Mouse (Mus musculus) layer of hippocampus, postnatal 14 days (tissue): ENCODE data around the gene Gcm2. TPM values are rescaled to one million over a fixed set of nuclear protein-coding genes. Genes with fewer than 3 reads are reported as not detected.

Experiments used
- DNase-seq, 2 experiments: peaks; one replicate each; pipeline ENCODE4 v3.0.0; 2021 to 2022; ENCODE audit warnings: low spot score in 2 of 2, mixed read lengths in 1 of 2
- total RNA-seq, 2 experiments: library from RNA; stranded (reverse); gene quantifications; 2 replicates each; pipeline ENCODE4 v1.2.3; 2021

Gene Gcm2
- total RNA-seq, 2 experiments from 2014 or later = not detected

DNA sequence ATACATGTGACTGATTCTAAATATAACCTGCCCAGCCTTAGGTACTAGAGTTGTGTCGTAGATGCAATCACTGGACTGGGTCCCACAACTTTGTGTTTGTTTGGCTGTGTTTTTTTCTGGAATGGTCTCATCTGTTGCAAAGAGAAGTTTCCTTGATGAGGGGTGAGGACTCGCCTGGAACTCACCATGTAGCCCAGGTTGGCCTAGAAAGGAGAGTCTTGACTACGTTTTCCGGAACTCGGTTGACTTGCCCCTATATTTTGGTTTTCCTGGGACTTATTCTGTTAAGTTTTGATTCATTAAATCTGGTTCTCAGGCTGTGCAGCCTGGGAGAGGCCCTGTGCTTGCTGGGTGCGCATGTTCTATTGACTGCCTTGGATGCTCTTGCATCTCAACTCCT, 30.1 kb downstream of the Gcm2 start:
- DNase-seq = no peak

- DNase-seq = no peak
Observed at GRCm38 (mm10) chr13:41079859-41080258, 31.0 kb downstream of the Gcm2 start.

- DNase-seq = peak; percentile 41
Observed at GRCm38 (mm10) chr13:41079421-41079780, 31.4 kb downstream of the Gcm2 start, which contains the start of gene Mak. Gene Mak, minus strand, starts transcription at chr13:41079706.

- DNase-seq = no peak
Observed at GRCm38 (mm10) chr13:41078690-41079420, 32.0 kb downstream of the Gcm2 start.

GRCm38 (mm10) chr13:41077921-41078320, 32.9 kb downstream of the Gcm2 start:
- DNase-seq = no peak

- no peak for DNase-seq
Observed at GRCm38 (mm10) chr13:41073819-41074218, 37.0 kb downstream of the Gcm2 start.

DNA sequence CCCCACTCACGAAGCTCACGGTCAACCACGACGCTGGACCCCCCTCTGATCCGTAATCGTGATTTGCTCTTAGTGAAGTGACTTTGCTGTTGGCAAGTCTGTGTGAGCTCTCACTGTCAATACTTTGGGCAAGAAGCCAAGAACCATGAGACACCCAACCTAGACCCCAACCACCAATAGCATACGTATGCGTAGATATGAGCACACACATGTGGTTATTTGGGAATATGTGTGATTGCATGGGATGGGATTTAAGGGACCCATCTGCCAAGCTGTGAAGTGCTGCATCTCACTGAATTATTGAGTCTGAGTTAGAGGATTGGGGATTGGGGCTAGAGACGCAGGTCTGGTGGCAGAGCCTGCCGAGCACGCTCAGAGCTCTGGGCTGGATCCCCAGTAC, 39.2 kb downstream of the Gcm2 start:
- DNase-seq = no peak

GRCm38 (mm10) chr13:41067618-41068017, 43.2 kb downstream of the Gcm2 start:
- DNase-seq = no peak

DNA sequence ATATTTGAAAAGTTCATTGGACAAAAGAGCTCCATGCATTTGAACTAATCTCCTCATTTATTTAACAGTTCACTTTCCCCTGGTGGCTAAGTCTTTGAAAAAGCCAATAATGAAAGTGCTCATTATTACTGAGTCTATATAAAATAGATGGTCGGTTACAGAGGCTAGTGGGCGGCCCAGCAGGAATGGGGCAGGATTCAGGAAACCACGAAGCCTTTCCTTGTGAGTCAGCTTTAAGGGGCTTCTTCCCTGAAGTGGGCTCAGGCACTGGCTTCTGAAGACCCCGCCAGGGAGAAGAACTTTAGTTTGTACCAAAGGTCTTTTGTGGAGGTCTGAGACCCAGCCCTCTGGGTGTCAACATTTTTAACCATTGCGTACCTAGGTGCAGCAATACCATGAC, 58.9 kb downstream of the Gcm2 start:
- no peak for DNase-seq

Other genes starting within 250 kb of the Gcm2 start
- 10 to 100 TPM; 35.4 to 38.1 TPM for gene Pak1ip1, start 110.0 kb downstream of the Gcm2 start, total RNA-seq
- 10 to 100 TPM; 70.1 to 70.4 TPM for gene Tmem14c, start 94.7 kb downstream of the Gcm2 start, total RNA-seq
- under 1 TPM; 0.76 to 0.90 TPM for gene Mak, start 31.3 kb downstream of the Gcm2 start, total RNA-seq
- under 1 TPM in 1 of 2 experiments, not detected in 1; 0.21 TPM for gene Sycp2l, start 3.3 kb upstream of the Gcm2 start, total RNA-seq
- 10 to 100 TPM; 34.6 to 38.0 TPM for gene Elovl2, start 109.4 kb upstream of the Gcm2 start, total RNA-seq
- gene Smim13, start 138.8 kb upstream of the Gcm2 start, total RNA-seq = 100 to 1,000 TPM; 138 to 144 TPM
- not detected for gene Gm17364, start 162.9 kb upstream of the Gcm2 start, total RNA-seq